Mouse (Mus musculus): ENCODE measurements around the gene Fars2. TPM values are rescaled to one million over a fixed set of nuclear protein-coding genes. Genes with fewer than 3 reads are reported as not detected.

Fars2 gene
- polyA plus RNA-seq, 1 experiment from 2014 or later = 32.5 TPM

DNA sequence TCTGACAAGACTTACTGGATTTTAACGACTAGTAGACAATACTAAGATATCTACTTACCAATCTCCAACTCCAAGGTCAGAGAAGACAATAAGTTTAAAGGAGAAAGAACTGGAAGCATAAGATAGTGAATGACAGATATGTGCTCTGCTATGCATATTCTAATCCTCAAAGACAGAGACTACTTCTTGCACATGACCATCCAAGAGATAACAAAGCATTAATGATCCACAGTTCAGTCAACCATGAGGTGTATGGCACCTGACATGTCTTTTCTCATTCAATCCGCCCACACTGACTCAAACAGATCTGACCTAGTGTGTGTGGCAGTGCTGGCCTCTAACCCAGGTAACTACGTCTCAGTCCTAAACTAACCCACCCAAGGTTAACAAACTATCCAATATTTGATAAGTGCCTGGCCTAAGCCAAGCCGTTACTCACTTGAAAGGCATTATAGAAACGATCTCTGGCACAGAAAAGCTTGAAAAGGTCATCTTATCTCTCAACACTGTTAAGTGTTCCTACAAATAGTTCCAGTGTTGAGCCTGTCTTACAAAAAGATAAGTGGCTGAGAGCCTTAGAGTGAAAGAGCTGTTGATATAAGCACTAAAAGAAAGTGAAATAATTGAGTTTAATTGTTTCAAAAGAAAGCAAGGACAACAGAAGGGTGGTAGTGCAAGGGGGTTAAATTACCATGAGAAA is 20.4 kb upstream of the Fars2 start:
- Histone ChIP-seq H3K4me1 (ENCODE audit: control insufficient read depth, insufficient read depth, low read length) (no peaks in the 10 kb centered on the region), H3K9ac (ENCODE audit: low read depth, low read length) (no peak overlapping the region), H3K27ac (replicated peaks; ENCODE audit: low read depth, low read length) (no peak overlapping the region)

GRCm38 (mm10) chr13:36105591-36105990 is 11.6 kb upstream of the Fars2 start:
- Histone ChIP-seq H3K9ac (ENCODE audit: low read depth, low read length) (no peak overlapping the region), H3K4me2 (ENCODE audit: low read depth, low read length) (no peak overlapping the region), H3K4me1 (ENCODE audit: control insufficient read depth, insufficient read depth, low read length) (no peaks in the 10 kb centered on the region), H3K4me3 (ENCODE audit: low read depth, low read length) (no peak overlapping the region), H3K27ac (replicated peaks; ENCODE audit: low read depth, low read length) (no peak overlapping the region), H3K9me3 (ENCODE audit: control insufficient read depth, low read length) (no peaks in the 10 kb centered on the region), H3K27me3 (replicated peaks; ENCODE audit: control insufficient read depth, insufficient read depth, low read length) (no peaks in the 10 kb centered on the region), H3K36me3 (ENCODE audit: control insufficient read depth, insufficient read depth, low read length) (no peaks in the 10 kb centered on the region)
- DNase-seq (ENCODE audit: low spot score) = no peak
- no peak for ATAC-seq (ENCODE audit: low read depth)
- 78% methylated on average over 6 of the region's 6 CpGs for WGBS

More for the DNA sequence above, 20.4 kb upstream of the Fars2 start:
- Histone ChIP-seq H3K36me3 (ENCODE audit: control insufficient read depth, insufficient read depth, low read length) (no peaks in the 10 kb centered on the region), H3K9me3 (ENCODE audit: control insufficient read depth, low read length) (no peaks in the 10 kb centered on the region), H3K27me3 (replicated peaks; ENCODE audit: control insufficient read depth, insufficient read depth, low read length) (no peaks in the 10 kb centered on the region), H3K4me3 (ENCODE audit: low read depth, low read length) (no peak overlapping the region), H3K4me2 (ENCODE audit: low read depth, low read length) (no peak overlapping the region)
- ATAC-seq (ENCODE audit: low read depth) = no peak
- WGBS = 77% methylated on average over 5 of the region's 5 CpGs
- DNase-seq (ENCODE audit: low spot score) = no peak

DNA sequence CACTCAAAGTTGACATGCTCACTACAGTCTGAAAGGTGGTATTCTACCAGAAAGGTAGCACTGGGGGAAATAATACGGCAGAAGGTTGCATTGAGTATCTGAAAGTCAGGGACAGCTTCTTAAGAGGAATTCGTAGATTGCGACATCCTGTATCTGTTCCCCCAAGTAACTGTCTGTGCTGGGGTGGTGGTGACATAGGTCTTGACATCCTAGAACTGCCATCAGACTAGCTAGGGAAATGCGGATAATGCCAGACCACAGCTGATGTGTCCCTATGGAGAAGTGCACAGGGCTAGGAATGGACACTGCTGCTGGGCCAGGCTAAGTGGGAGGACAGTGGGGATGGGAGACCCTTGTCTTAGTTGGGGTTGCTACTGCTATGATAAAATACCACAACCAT is 8.7 kb upstream of the Fars2 start:
- Histone ChIP-seq H3K4me1 (ENCODE audit: control insufficient read depth, insufficient read depth, low read length) (no peaks in the 10 kb centered on the region), H3K27ac (replicated peaks; ENCODE audit: low read depth, low read length) (no peak overlapping the region), H3K9ac (ENCODE audit: low read depth, low read length) (no peak overlapping the region), H3K27me3 (replicated peaks; ENCODE audit: control insufficient read depth, insufficient read depth, low read length) (no peaks in the 10 kb centered on the region), H3K4me3 (ENCODE audit: low read depth, low read length) (no peak overlapping the region), H3K36me3 (ENCODE audit: control insufficient read depth, insufficient read depth, low read length) (no peaks in the 10 kb centered on the region), H3K9me3 (ENCODE audit: control insufficient read depth, low read length) (no peaks in the 10 kb centered on the region), H3K4me2 (ENCODE audit: low read depth, low read length) (no peak overlapping the region)
- WGBS = 96% methylated on average over 4 of the region's 4 CpGs
- DNase-seq (ENCODE audit: low spot score) = no peak
- ATAC-seq (ENCODE audit: low read depth) = no peak

DNA sequence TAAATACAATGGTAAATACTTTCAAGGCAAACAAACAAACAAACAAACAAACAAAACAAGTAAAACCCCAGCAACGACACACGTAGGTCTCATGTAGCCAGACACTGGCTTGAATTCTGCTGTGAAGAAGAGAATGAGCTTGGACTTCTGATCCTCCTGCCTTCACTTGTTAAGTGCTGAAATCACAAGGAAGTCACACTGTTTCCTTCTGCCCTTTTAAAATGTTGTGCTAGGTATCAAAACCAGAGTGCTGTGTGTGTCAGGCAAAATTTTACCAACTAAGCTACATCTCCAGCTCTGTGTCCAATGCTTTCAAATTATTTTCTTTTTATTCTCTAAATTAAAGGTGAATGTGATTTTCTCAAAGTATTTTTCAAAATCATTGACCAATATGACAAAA is 5.9 kb upstream of the Fars2 start:
- 94% methylated on average over 2 of the region's 2 CpGs for WGBS
- H3K27me3 ChIP-seq (replicated peaks; ENCODE audit: control insufficient read depth, insufficient read depth, low read length) = no peaks in the 10 kb centered on the region
- no peak overlapping the region for H3K4me2 ChIP-seq (ENCODE audit: low read depth, low read length)
- H3K27ac ChIP-seq (replicated peaks; ENCODE audit: low read depth, low read length) = no peak overlapping the region
- no peak overlapping the region for H3K9ac ChIP-seq (ENCODE audit: low read depth, low read length)
- no peaks in the 10 kb centered on the region for H3K36me3 ChIP-seq (ENCODE audit: control insufficient read depth, insufficient read depth, low read length)
- DNase-seq (ENCODE audit: low spot score) (no peak), ATAC-seq (ENCODE audit: low read depth) (no peak)
- H3K4me3 ChIP-seq (ENCODE audit: low read depth, low read length) = no peak overlapping the region
- H3K9me3 ChIP-seq (ENCODE audit: control insufficient read depth, low read length) = no peaks in the 10 kb centered on the region
- H3K4me1 ChIP-seq (ENCODE audit: control insufficient read depth, insufficient read depth, low read length) = no peaks in the 10 kb centered on the region; the same call in 1 of the 2 replicates

GRCm38 (mm10) chr13:36113181-36113580 is 4.0 kb upstream of the Fars2 start:
- Histone ChIP-seq H3K36me3 (ENCODE audit: control insufficient read depth, insufficient read depth, low read length) (no peaks in the 10 kb centered on the region), H3K27ac (replicated peaks; ENCODE audit: low read depth, low read length) (no peak overlapping the region), H3K9me3 (ENCODE audit: control insufficient read depth, low read length) (no peaks in the 10 kb centered on the region), H3K4me1 (ENCODE audit: control insufficient read depth, insufficient read depth, low read length) (no peaks in the 10 kb centered on the region; the same call in 1 of the 2 replicates), H3K27me3 (replicated peaks; ENCODE audit: control insufficient read depth, insufficient read depth, low read length) (no peaks in the 10 kb centered on the region), H3K4me3 (ENCODE audit: low read depth, low read length) (no peak overlapping the region), H3K4me2 (ENCODE audit: low read depth, low read length) (no peak overlapping the region), H3K9ac (ENCODE audit: low read depth, low read length) (no peak overlapping the region)
- DNase-seq (ENCODE audit: low spot score) (no peak), ATAC-seq (ENCODE audit: low read depth) (no peak)
- WGBS = 87% methylated on average over 5 of the region's 5 CpGs

- Histone ChIP-seq H3K9me3 (ENCODE audit: control insufficient read depth, low read length) (no peaks in the 10 kb centered on the region), H3K9ac (ENCODE audit: low read depth, low read length) (peak overlapping the region; percentile 74), H3K4me3 (ENCODE audit: low read depth, low read length) (peak overlapping the region; percentile 78), H3K4me2 (ENCODE audit: low read depth, low read length) (peak overlapping the region; percentile 93), H3K4me1 (ENCODE audit: control insufficient read depth, insufficient read depth, low read length) (no peaks in the 10 kb centered on the region; the same call in 1 of the 2 replicates), H3K27ac (replicated peaks; ENCODE audit: low read depth, low read length) (no peak overlapping the region), H3K36me3 (ENCODE audit: control insufficient read depth, insufficient read depth, low read length) (no peaks in the 10 kb centered on the region), H3K27me3 (replicated peaks; ENCODE audit: control insufficient read depth, insufficient read depth, low read length) (no peaks in the 10 kb centered on the region)
- 6% methylated on average over 21 of the region's 21 CpGs for WGBS
- DNase-seq (ENCODE audit: low spot score) (peak; percentile 13), ATAC-seq (ENCODE audit: low read depth) (0 out of 2 replicates have a peak, but pooled peaks have one; percentile 10)
Measured at GRCm38 (mm10) chr13:36116520-36117142, 581 bp upstream of the Fars2 start.

DNA sequence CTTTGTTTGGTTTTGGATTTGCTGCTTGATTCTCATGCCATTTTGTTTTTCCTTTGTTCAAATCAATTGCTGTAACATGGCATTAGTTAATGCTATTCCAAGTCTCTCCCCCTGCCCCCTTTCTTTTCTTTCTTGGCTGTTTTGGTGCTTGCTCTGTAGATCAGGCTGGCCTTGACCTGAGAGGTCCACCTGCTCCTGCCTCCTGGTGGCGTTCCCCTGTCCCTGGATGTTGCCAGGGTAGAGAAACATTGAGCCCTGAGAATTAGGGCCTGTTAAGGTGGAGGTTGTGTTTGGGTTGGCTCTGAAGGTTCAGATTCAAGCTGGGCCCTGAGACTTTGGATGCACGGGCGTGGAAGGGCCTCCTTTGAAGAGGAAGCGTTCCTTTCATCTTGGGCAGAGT is 2.5 kb downstream of the Fars2 start:
- no peak overlapping the region for H3K9ac ChIP-seq (ENCODE audit: low read depth, low read length)
- 75% methylated on average over 4 of the region's 4 CpGs for WGBS

DNA sequence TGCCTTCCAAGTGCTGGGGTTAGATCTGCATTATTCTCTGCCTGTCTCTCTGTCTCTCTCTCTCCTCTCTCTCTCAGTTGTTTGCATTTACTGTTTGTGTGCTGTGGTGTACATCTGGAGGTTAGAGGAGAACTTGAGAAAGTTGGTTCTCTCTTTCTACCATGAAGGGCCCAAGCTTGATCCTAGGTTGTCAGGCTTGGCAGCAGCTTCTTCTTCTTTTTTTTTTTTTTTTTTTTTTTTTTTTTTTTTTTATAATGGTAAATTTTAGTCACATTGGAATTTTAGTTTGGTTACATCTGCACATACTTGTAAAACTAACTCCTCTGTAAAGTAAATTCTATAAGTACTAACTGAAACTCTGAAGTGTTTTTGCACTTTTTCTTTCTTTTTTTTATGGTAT is 3.4 kb downstream of the Fars2 start:
- no peaks in the 10 kb centered on the region for H3K27me3 ChIP-seq (replicated peaks; ENCODE audit: control insufficient read depth, insufficient read depth, low read length)
- no peak overlapping the region for H3K27ac ChIP-seq (replicated peaks; ENCODE audit: low read depth, low read length)
- ATAC-seq (ENCODE audit: low read depth) (no peak), DNase-seq (ENCODE audit: low spot score) (no peak)
- H3K36me3 ChIP-seq (ENCODE audit: control insufficient read depth, insufficient read depth, low read length) = no peaks in the 10 kb centered on the region
- no peak overlapping the region for H3K9ac ChIP-seq (ENCODE audit: low read depth, low read length)
- H3K4me1 ChIP-seq (ENCODE audit: control insufficient read depth, insufficient read depth, low read length) = no peaks in the 10 kb centered on the region; the same call in 1 of the 2 replicates
- no peak overlapping the region for H3K4me2 ChIP-seq (ENCODE audit: low read depth, low read length)
- no peaks in the 10 kb centered on the region for H3K9me3 ChIP-seq (ENCODE audit: control insufficient read depth, low read length)
- no peak overlapping the region for H3K4me3 ChIP-seq (ENCODE audit: low read depth, low read length)

More for the DNA sequence above, 2.5 kb downstream of the Fars2 start:
- Histone ChIP-seq H3K27ac (replicated peaks; ENCODE audit: low read depth, low read length) (no peak overlapping the region), H3K9me3 (ENCODE audit: control insufficient read depth, low read length) (no peaks in the 10 kb centered on the region), H3K36me3 (ENCODE audit: control insufficient read depth, insufficient read depth, low read length) (no peaks in the 10 kb centered on the region), H3K4me1 (ENCODE audit: control insufficient read depth, insufficient read depth, low read length) (no peaks in the 10 kb centered on the region; the same call in 1 of the 2 replicates), H3K4me2 (ENCODE audit: low read depth, low read length) (no peak overlapping the region), H3K4me3 (ENCODE audit: low read depth, low read length) (no peak overlapping the region), H3K27me3 (replicated peaks; ENCODE audit: control insufficient read depth, insufficient read depth, low read length) (no peaks in the 10 kb centered on the region)
- no peak for ATAC-seq (ENCODE audit: low read depth)
- DNase-seq (ENCODE audit: low spot score) = no peak

All from embryonic facial prominence, embryonic 14.5 days (tissue).